Mouse (Mus musculus): ENCODE data around the gene 4930516K23Rik. TPM values are rescaled to one million over a fixed set of nuclear protein-coding genes. Genes with fewer than 3 reads are reported as not detected.

The 4930516K23Rik gene
- not detected in 2 replicates for polyA plus RNA-seq (2012; rRNA removed)

DNA sequence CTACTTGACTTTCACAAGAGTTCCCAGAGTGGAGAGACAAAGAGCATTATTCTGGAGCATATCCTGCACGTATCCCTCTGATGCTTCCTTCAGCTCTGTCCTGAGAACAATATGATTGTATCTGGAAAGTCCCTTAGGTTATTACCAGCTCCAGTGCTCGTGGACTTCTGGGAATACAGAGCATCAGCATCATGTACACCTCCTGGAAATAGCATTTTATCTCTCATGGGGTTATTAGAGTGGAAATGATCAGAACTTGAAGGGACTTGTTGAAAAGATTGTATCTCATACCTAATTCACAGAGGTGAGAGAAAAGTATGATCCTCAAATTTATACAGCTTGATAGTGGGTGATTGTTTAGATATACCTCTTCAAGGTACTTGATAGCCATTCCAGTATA lies at the start of gene 4930516K23Rik:
TSS of gene 4930516K23Rik (minus strand) at position 101 of the 400 bp plus-strand sequence.
- no peak for TF ChIP-seq CTCF (IDR thresholded peaks at IDR 0.05; ENCODE audit: borderline replicate concordance, extremely low read depth, insufficient read depth, insufficient read length)
- TF ChIP-seq POLR2A (IDR thresholded peaks at IDR 0.05; ENCODE audit: borderline replicate concordance, extremely low read depth, insufficient read depth, insufficient read length, poor library complexity, severe bottlenecking) = no peak
- no peak for DNase-seq (ENCODE audit: low read depth)

DNA sequence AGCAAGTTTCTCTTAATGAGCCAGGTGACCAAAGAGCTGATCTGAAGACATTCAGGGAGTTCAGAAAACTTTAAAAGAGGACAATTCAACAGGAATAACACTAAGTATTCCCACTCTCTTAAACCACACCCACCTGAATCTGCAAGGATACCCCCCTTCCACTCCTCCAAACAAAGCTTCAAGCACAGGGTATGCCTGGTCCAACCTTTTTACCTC lies 43.4 kb upstream of the 4930516K23Rik start, which contains the start of gene Olfr646:
TSS of gene Olfr646 (plus strand) at position 117 of the 216 bp plus-strand sequence.
- TF ChIP-seq POLR2A (IDR thresholded peaks at IDR 0.05; ENCODE audit: borderline replicate concordance, extremely low read depth, insufficient read depth, insufficient read length, poor library complexity, severe bottlenecking) = no peak
- DNase-seq (ENCODE audit: low read depth) = no peak

DNA sequence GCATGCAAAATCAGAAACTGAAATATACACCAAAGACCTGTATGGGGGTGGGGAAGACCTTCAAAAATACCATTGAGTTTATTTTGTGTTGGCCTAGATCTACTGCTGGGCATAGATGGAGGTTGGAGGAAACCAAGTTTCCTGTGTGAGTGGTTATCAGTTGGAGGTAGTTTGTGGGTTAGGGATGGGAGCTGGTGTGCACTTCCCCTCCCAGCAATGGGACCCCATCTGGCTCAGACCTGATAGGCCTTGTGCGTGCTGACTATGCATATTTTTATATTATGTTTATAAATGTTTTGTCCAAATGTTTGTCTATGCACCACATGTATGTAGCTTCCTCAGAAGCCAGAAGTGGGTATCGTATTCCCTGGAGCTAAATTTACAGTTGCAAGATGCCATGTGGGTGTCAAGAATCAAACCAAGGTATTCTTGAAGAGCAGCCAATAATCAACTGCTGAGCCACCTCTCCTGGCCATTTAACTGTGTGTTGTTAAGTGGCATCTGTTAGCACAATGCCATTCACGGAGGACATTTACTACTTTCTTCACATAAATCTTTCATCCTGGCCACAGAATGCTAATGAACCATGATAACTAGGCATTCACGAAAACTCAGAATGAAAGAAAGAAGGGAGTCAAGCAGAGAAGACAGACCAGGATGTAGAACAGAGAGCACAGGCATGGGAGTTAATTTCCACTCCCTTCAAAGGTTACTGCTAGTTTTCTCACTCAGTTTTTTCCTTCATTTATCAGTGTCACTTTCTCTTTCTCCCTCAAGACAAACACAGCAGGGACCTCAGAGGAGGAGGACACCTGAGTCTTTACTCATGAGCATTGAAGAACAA lies 42.9 kb upstream of the 4930516K23Rik start:
- no peak for TF ChIP-seq POLR2A (IDR thresholded peaks at IDR 0.05; ENCODE audit: borderline replicate concordance, extremely low read depth, insufficient read depth, insufficient read length, poor library complexity, severe bottlenecking)
- no peak for TF ChIP-seq CTCF (IDR thresholded peaks at IDR 0.05; ENCODE audit: borderline replicate concordance, extremely low read depth, insufficient read depth, insufficient read length)
- DNase-seq (ENCODE audit: low read depth) = no peak

DNA sequence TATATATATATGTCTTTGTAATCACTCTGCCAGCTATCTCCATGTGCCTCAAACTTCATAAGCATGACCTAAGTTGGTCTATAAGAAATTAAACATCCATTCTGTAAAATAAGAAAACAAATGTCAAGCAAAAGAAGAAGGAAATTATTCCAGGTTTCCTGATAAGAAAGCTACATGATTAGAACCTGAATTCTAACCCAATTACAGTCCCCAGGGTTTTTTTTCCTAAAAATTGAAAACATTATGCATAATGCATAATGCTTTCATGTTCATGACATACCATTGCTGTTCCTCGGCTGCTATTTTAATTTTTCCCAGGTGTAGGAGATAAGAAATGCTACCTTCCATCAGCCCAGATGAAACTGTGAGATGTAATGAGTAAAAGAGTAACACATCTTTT lies 24.1 kb upstream of the 4930516K23Rik start, which contains the start of gene Olfr645:
TSS of gene Olfr645 (minus strand) at position 101 of the 400 bp plus-strand sequence.
- no peak for TF ChIP-seq CTCF (IDR thresholded peaks at IDR 0.05; ENCODE audit: borderline replicate concordance, extremely low read depth, insufficient read depth, insufficient read length)
- TF ChIP-seq POLR2A (IDR thresholded peaks at IDR 0.05; ENCODE audit: borderline replicate concordance, extremely low read depth, insufficient read depth, insufficient read length, poor library complexity, severe bottlenecking) = no peak
- DNase-seq (ENCODE audit: low read depth) = no peak

DNA sequence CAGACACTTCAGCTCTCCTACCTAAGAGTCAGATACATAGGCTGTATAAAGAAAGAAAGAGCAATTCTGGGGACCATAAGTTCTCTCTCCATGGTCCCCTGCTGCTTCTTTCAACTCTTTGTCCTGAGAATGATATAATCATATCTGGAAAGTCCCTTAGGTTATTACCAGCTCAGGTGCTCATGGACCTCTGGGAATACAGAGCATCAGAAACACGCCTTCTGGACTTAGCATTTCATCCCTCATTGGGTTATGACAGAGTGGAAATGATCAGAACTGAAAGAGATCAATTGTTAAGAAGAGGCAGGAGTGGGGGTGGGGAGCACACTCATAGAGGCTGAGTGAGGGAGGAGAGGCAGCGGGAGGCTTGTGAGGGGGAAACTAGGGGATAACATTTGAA lies 10.5 kb upstream of the 4930516K23Rik start, which contains the start of gene Olfr644:
TSS of gene Olfr644 (minus strand) at position 101 of the 400 bp plus-strand sequence.
- no peak for DNase-seq (ENCODE audit: low read depth)

DNA sequence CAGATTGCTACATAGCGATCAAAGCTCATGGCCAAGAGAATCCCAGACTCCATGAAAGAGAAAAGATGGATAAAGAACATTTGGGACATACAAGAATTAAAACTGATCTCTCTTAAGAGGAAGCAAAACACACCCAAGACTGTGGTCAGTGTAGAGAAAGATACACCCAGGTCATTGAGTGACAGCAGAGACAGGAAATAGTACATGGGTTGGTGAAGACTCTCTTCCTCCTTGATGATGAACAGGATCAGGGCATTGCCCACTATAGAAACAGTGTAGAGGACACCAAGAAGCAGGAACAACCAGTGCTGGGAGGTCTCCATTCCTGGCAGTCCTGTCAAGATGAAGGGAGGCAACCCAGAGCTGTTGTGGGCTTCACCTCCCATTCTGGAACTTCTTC lies 2.0 kb downstream of the 4930516K23Rik start:
- no peak for DNase-seq (ENCODE audit: low read depth)
- no peak for TF ChIP-seq POLR2A (IDR thresholded peaks at IDR 0.05; ENCODE audit: borderline replicate concordance, extremely low read depth, insufficient read depth, insufficient read length, poor library complexity, severe bottlenecking)
- TF ChIP-seq CTCF (IDR thresholded peaks at IDR 0.05; ENCODE audit: borderline replicate concordance, extremely low read depth, insufficient read depth, insufficient read length) = no peak

More for the DNA sequence above, 10.5 kb upstream of the 4930516K23Rik start, which contains the start of gene Olfr644:
- TF ChIP-seq POLR2A (IDR thresholded peaks at IDR 0.05; ENCODE audit: borderline replicate concordance, extremely low read depth, insufficient read depth, insufficient read length, poor library complexity, severe bottlenecking) (no peak), CTCF (IDR thresholded peaks at IDR 0.05; ENCODE audit: borderline replicate concordance, extremely low read depth, insufficient read depth, insufficient read length) (no peak)

DNA sequence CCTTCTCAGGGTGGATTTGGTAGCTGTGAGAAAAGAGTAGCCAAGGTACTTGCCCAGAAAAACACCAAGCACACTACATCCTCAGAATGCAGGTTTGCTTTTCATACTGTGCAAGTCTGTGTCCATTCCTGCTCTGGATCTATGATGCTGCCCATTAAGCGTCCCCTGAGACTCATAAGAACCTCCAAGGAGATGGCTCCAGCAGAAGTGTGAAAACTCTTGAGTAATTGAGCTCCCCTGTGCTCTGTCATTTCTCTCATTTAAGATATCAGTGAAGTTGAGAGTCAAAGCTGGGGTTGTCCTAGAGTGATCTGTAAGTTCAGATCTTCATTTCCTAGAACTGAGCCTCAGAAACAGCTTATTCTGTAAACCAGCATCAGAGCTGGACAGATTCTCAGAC lies 8.7 kb downstream of the 4930516K23Rik start, which contains the start of gene Olfr642:
TSS of gene Olfr642 (minus strand) at position 101 of the 400 bp plus-strand sequence.
- DNase-seq (ENCODE audit: low read depth) = no peak
- TF ChIP-seq POLR2A (IDR thresholded peaks at IDR 0.05; ENCODE audit: borderline replicate concordance, extremely low read depth, insufficient read depth, insufficient read length, poor library complexity, severe bottlenecking) = no peak
- TF ChIP-seq CTCF (IDR thresholded peaks at IDR 0.05; ENCODE audit: borderline replicate concordance, extremely low read depth, insufficient read depth, insufficient read length) = no peak

DNA sequence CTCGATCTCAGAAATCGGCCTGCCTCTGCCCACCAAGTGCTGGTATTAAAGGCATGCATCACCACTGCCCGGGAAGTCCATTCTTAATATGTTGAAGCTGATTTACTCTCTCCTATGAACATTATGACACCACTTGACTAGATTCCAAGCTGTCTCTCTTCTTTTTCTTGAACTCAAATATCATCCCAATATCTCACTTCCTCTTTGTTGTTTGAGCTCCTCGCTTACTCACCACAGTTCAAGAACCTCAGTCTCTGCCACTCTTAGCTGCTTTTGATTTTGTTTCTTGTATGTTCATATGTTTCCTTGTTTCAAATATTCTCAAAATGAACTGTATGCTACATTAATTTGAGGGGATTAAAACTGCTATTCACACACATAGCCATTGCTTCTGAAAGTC lies 10.5 kb downstream of the 4930516K23Rik start:
- TF ChIP-seq CTCF (IDR thresholded peaks at IDR 0.05; ENCODE audit: borderline replicate concordance, extremely low read depth, insufficient read depth, insufficient read length) = no peak
- TF ChIP-seq POLR2A (IDR thresholded peaks at IDR 0.05; ENCODE audit: borderline replicate concordance, extremely low read depth, insufficient read depth, insufficient read length, poor library complexity, severe bottlenecking) = no peak

DNA sequence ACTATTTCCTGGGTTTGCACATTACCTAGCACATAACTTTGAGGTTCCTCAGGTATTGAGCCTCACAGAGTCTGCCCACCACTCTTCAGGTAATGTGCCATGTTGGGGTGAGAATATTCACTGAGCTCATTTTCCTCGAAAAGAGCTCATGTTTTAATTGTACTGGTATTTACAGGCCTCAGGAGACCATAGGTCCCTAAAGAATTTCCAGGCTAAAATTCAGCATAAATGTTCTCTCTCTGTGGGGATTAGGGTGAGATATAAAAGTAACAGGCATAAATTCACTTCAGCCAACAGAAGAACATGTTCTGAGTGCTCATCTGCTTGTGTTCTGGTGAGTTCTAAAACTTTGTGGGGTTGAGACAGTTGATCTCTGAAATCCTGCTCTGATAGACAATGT lies 26.1 kb downstream of the 4930516K23Rik start, which contains the start of gene Olfr641:
TSS of gene Olfr641 (plus strand) at position 301 of the 400 bp plus-strand sequence.
- TF ChIP-seq CTCF (IDR thresholded peaks at IDR 0.05; ENCODE audit: borderline replicate concordance, extremely low read depth, insufficient read depth, insufficient read length) (no peak), POLR2A (IDR thresholded peaks at IDR 0.05; ENCODE audit: borderline replicate concordance, extremely low read depth, insufficient read depth, insufficient read length, poor library complexity, severe bottlenecking) (no peak)
- no peak for DNase-seq (ENCODE audit: low read depth)

More for the DNA sequence above, 10.5 kb downstream of the 4930516K23Rik start:
- DNase-seq (ENCODE audit: low read depth) = no peak

DNA sequence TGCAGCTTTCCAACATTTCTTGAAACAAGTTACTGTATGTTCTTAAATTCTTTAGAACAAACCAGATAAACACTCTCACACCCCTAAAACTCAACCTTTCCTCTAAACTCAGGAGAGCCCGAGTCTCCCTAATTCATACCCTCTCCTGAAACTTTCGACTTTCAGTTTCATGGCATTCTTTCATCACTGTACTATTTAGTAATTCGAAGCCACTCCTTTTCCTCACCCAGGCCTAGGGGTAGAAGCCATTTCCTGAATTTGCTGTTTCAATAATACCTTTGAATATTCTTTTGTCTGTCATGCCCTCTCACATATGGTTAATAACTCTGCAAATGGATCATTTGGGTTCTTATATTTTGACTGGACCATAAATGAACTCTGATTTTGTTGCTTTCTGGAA lies 34.3 kb downstream of the 4930516K23Rik start:
- TF ChIP-seq CTCF (IDR thresholded peaks at IDR 0.05; ENCODE audit: borderline replicate concordance, extremely low read depth, insufficient read depth, insufficient read length) (no peak), POLR2A (IDR thresholded peaks at IDR 0.05; ENCODE audit: borderline replicate concordance, extremely low read depth, insufficient read depth, insufficient read length, poor library complexity, severe bottlenecking) (no peak)
- DNase-seq (ENCODE audit: low read depth) = no peak

DNA sequence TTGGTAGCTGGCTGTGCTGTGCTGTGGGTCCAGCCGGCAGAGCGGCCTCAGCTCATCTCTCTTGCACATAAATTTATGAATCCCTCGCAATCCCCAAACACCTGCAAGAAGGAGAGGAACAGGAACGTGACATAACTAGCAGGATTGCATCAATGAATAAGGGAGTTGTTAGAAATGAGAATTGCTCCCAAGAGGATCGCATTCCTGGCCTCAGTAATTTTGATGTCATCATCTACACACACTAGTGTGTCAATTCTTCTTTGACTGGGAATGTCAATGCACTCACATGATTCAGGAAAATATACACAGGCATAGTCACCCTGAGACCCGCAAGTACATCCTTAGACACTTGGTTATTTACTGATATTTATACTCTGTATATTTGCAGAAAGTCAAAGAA lies 35.8 kb downstream of the 4930516K23Rik start, which contains the start of gene Olfr640:
TSS of gene Olfr640 (minus strand) at position 101 of the 400 bp plus-strand sequence.
- TF ChIP-seq POLR2A (IDR thresholded peaks at IDR 0.05; ENCODE audit: borderline replicate concordance, extremely low read depth, insufficient read depth, insufficient read length, poor library complexity, severe bottlenecking) (no peak), CTCF (IDR thresholded peaks at IDR 0.05; ENCODE audit: borderline replicate concordance, extremely low read depth, insufficient read depth, insufficient read length) (no peak)

DNA sequence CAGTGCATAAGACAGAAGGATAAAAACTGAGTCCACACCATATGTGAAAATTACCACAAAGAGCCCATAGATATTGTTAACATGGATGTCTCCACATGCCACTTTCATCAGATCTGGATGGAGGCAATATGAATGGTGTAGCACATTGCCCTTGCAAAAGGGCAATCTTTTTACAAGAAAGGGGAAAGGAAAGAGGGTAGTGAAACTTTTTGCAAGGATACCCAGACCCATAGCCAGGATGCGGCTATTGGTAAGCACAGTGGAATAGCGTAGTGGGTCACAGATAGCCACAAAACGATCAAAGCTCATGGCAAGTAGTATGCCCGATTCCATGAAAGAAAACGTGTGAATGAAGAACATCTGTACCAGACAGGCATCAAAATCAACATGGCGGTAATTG lies 39.6 kb downstream of the 4930516K23Rik start:
- no peak for DNase-seq (ENCODE audit: low read depth)

More for the DNA sequence above, 35.8 kb downstream of the 4930516K23Rik start, which contains the start of gene Olfr640:
- DNase-seq (ENCODE audit: low read depth) = no peak

More for the DNA sequence above, 39.6 kb downstream of the 4930516K23Rik start:
- TF ChIP-seq CTCF (IDR thresholded peaks at IDR 0.05; ENCODE audit: borderline replicate concordance, extremely low read depth, insufficient read depth, insufficient read length) = no peak
- TF ChIP-seq POLR2A (IDR thresholded peaks at IDR 0.05; ENCODE audit: borderline replicate concordance, extremely low read depth, insufficient read depth, insufficient read length, poor library complexity, severe bottlenecking) = no peak

All from brain, embryonic 14.5 days (tissue).